Mouse (Mus musculus) heart, postnatal 0 days (tissue): Measurements from ENCODE around the gene Zfp451.
A peak's percentile ranks its signal among the peaks of the same experiment; 100 is the strongest.

Source experiments
- CTCF ChIP-seq: IDR thresholded peaks from 2 replicates; pipeline ENCODE4 v1.5.1; 2016; ENCODE audit warnings: antibody characterized with exemption, control low read depth, low read depth
- EP300 ChIP-seq: IDR thresholded peaks from 2 replicates; pipeline ENCODE4 v1.6.1; 2016; ENCODE audit warnings: antibody characterized with exemption, low read depth

DNA sequence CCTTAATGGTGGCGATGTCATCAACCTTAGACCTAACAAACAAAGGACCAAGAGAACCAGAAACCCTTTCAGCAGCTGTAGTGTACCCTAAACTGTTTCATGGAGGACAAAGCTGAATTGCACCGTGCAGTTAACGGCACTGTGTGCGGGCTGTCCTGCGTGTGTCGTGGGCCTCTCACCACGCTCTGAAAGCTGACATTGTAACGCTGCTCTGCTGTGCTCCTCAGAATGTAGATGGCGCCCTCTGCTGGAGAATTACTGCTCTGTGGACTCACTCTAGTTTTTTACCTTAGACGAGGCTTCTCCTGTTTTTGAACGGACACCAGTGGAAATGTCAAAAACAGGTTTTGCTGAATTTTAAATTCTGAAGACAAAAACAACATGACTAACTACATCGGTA is 75.1 kb downstream of the Zfp451 start:
- TF ChIP-seq CTCF = peak; percentile 95
- TF ChIP-seq EP300 = no peak
